Mouse (Mus musculus): Measurements from ENCODE around the gene Col7a1.

GRCm38 (mm10) chr9:108925897-108926296 is 27.5 kb upstream of the Col7a1 start:
- no peak for TF ChIP-seq CTCF (conservative IDR thresholded peaks at IDR 0.05; ENCODE audit: low read length)
- TF ChIP-seq NANOG (IDR thresholded peaks at IDR 0.05; ENCODE audit: borderline replicate concordance, low read length), result no peak

Measured in E14TG2a.4 (cell line).